Mouse (Mus musculus) stomach, embryonic 15.5 days (tissue): ENCODE results near the gene Gm3045. TPM values are rescaled to one million over a fixed set of nuclear protein-coding genes. Genes with fewer than 3 reads are reported as not detected.

ENCODE experiments used
- ATAC-seq: fragments of 200-750 bp; cut with Nextera tagmentation; 2 replicates; pipeline ENCODE4 v1.8.0; 2017; ENCODE audit warnings: low read depth, moderate number of reproducible peaks, moderate TSS enrichment; ENCODE audit not compliant: insufficient read depth, low FRiP score
- H3K27ac ChIP-seq: fragments of 300-500 bp; sonication (generic); 2 replicates; pipeline ENCODE4 v1.5.1; 2015; ENCODE audit warnings: mild to moderate bottlenecking, inconsistent platforms
- H3K27me3 ChIP-seq: fragments of 300-500 bp; sonication (generic); replicated peaks from 2 replicates; pipeline ENCODE4 v1.6.1; 2015; ENCODE audit warnings: inconsistent platforms
- H3K36me3 ChIP-seq: fragments of 300-500 bp; sonication (generic); 2 replicates; pipeline ENCODE4 v1.6.1; 2015; ENCODE audit warnings: inconsistent platforms
- H3K4me1 ChIP-seq: fragments of 300-500 bp; sonication (generic); 2 replicates; pipeline ENCODE4 v1.6.1; 2015; ENCODE audit warnings: inconsistent platforms
- H3K4me2 ChIP-seq: fragments of 300-500 bp; sonication (generic); 2 replicates; pipeline ENCODE4 v1.6.1; 2015; ENCODE audit warnings: mild to moderate bottlenecking, inconsistent platforms
- H3K4me3 ChIP-seq: fragments of 300-500 bp; sonication (generic); replicated peaks from 2 replicates; pipeline ENCODE4 v1.5.1; 2015; ENCODE audit warnings: inconsistent platforms
- H3K9ac ChIP-seq: fragments of 300-500 bp; sonication (generic); 2 replicates; pipeline ENCODE4 v1.6.1; 2015; ENCODE audit warnings: inconsistent platforms
- H3K9me3 ChIP-seq: fragments of 300-500 bp; sonication (generic); 2 replicates; pipeline ENCODE4 v1.6.1; 2016; ENCODE audit warnings: inconsistent platforms
- whole genome bisulfite sequencing: fragments of 180-500 bp; shearing (Covaris S2); methylation state at CpG from one replicate; pipeline ENCODE4 v1.1.7; 2015; 5-methylcytosine and 5-hydroxymethylcytosine counted together
- polyA plus RNA-seq: library from polyadenylated mRNA; unstranded; fragments of >200 nt; fragmentation: Nextera tagmentation; extraction: Ambion mirVana; gene quantifications from 2 replicates; pipeline ENCODE4 v1.2.1, GENCODE M21; 2015

The Gm3045 gene
- polyA plus RNA-seq, 1 experiment from 2014 or later: not detected

GRCm38 (mm10) chr13:56443411-56443810 lies 17.0 kb downstream of the Gm3045 start:
- Histone ChIP-seq H3K4me3 (no peak overlapping the region), H3K4me2 (no peak overlapping the region), H3K36me3 (no peaks in the 10 kb centered on the region), H3K4me1 (peaks cover 7% of the 10 kb centered on the region; the same call in 1 of the 2 replicates), H3K9ac (no peak overlapping the region), H3K27ac (no peak overlapping the region), H3K9me3 (no peaks in the 10 kb centered on the region), H3K27me3 (peaks cover 18% of the 10 kb centered on the region)
- ATAC-seq: no peak
- WGBS: 58% methylated on average over 7 of the region's 7 CpGs

GRCm38 (mm10) chr13:56444112-56444511 lies 17.7 kb downstream of the Gm3045 start:
- Histone ChIP-seq H3K36me3 (no peaks in the 10 kb centered on the region), H3K4me2 (no peak overlapping the region), H3K27me3 (peaks cover 11% of the 10 kb centered on the region), H3K9me3 (no peaks in the 10 kb centered on the region), H3K27ac (no peak overlapping the region), H3K9ac (no peak overlapping the region), H3K4me3 (no peak overlapping the region), H3K4me1 (0 out of 2 replicates have a peak, but pooled peaks cover under 1% of the 10 kb centered on the region)
- no peak for ATAC-seq
- WGBS: 88% methylated on average over 3 of the region's 3 CpGs

- no peak for ATAC-seq
- Histone ChIP-seq H3K27ac (no peak overlapping the region), H3K9ac (no peak overlapping the region), H3K4me2 (no peak overlapping the region), H3K4me3 (no peak overlapping the region), H3K4me1 (no peaks in the 10 kb centered on the region), H3K27me3 (peaks cover 2% of the 10 kb centered on the region), H3K9me3 (no peaks in the 10 kb centered on the region), H3K36me3 (no peaks in the 10 kb centered on the region)
- 72% methylated on average over 6 of the region's 6 CpGs for WGBS
These were observed 18.6 kb downstream of the Gm3045 start for GRCm38 (mm10) chr13:56444996-56445395.

- H3K4me3 ChIP-seq: no peak overlapping the region
- H3K27ac ChIP-seq: no peak overlapping the region
- 68% methylated on average over 10 of the region's 10 CpGs for WGBS
These were observed 23.0 kb downstream of the Gm3045 start for GRCm38 (mm10) chr13:56449239-56450030.

GRCm38 (mm10) chr13:56450035-56450434 lies 23.6 kb downstream of the Gm3045 start:
- no peaks in the 10 kb centered on the region for H3K36me3 ChIP-seq
- H3K27me3 ChIP-seq: no peaks in the 10 kb centered on the region
- no peak overlapping the region for H3K4me2 ChIP-seq
- no peak overlapping the region for H3K27ac ChIP-seq
- ATAC-seq: no peak
- WGBS: 83% methylated on average over 8 of the region's 8 CpGs
- no peaks in the 10 kb centered on the region for H3K4me1 ChIP-seq
- no peak overlapping the region for H3K4me3 ChIP-seq
- no peaks in the 10 kb centered on the region for H3K9me3 ChIP-seq
- no peak overlapping the region for H3K9ac ChIP-seq

More at GRCm38 (mm10) chr13:56449239-56450030, 23.0 kb downstream of the Gm3045 start:
- Histone ChIP-seq H3K27me3 (no peaks in the 10 kb centered on the region), H3K9ac (no peak overlapping the region), H3K4me2 (no peak overlapping the region), H3K36me3 (no peaks in the 10 kb centered on the region), H3K9me3 (no peaks in the 10 kb centered on the region), H3K4me1 (no peaks in the 10 kb centered on the region)
- ATAC-seq: no peak

GRCm38 (mm10) chr13:56458001-56458400 lies 31.6 kb downstream of the Gm3045 start:
- 49% methylated on average over 9 of the region's 9 CpGs for WGBS
- no peak for ATAC-seq
- H3K4me2 ChIP-seq: no peak overlapping the region

GRCm38 (mm10) chr13:56461460-56461859 lies 35.1 kb downstream of the Gm3045 start:
- no peak overlapping the region for H3K4me2 ChIP-seq
- no peaks in the 10 kb centered on the region for H3K27me3 ChIP-seq
- H3K9me3 ChIP-seq: no peaks in the 10 kb centered on the region
- no peak overlapping the region for H3K4me3 ChIP-seq
- no peaks in the 10 kb centered on the region for H3K4me1 ChIP-seq
- H3K27ac ChIP-seq: no peak overlapping the region
- no peaks in the 10 kb centered on the region for H3K36me3 ChIP-seq
- no peak overlapping the region for H3K9ac ChIP-seq
- 72% methylated on average over 4 of the region's 4 CpGs for WGBS
- no peak for ATAC-seq

More at GRCm38 (mm10) chr13:56458001-56458400, 31.6 kb downstream of the Gm3045 start:
- Histone ChIP-seq H3K4me3 (no peak overlapping the region), H3K36me3 (no peaks in the 10 kb centered on the region), H3K4me1 (no peaks in the 10 kb centered on the region), H3K27ac (no peak overlapping the region), H3K27me3 (no peaks in the 10 kb centered on the region), H3K9me3 (no peaks in the 10 kb centered on the region), H3K9ac (no peak overlapping the region)

GRCm38 (mm10) chr13:56462791-56463190 lies 36.4 kb downstream of the Gm3045 start:
- H3K9me3 ChIP-seq: no peaks in the 10 kb centered on the region
- no peaks in the 10 kb centered on the region for H3K27me3 ChIP-seq
- ATAC-seq: no peak
- no peak overlapping the region for H3K9ac ChIP-seq
- H3K4me1 ChIP-seq: no peaks in the 10 kb centered on the region
- no peak overlapping the region for H3K4me2 ChIP-seq
- 90% methylated on average over 4 of the region's 4 CpGs for WGBS
- no peak overlapping the region for H3K27ac ChIP-seq
- H3K36me3 ChIP-seq: no peaks in the 10 kb centered on the region
- H3K4me3 ChIP-seq: no peak overlapping the region

- H3K4me2 ChIP-seq: no peak overlapping the region
- 88% methylated on average over 7 of the region's 7 CpGs for WGBS
- no peaks in the 10 kb centered on the region for H3K27me3 ChIP-seq
- H3K27ac ChIP-seq: no peak overlapping the region
- H3K9me3 ChIP-seq: no peaks in the 10 kb centered on the region
- H3K9ac ChIP-seq: no peak overlapping the region
- no peak overlapping the region for H3K4me3 ChIP-seq
- H3K36me3 ChIP-seq: no peaks in the 10 kb centered on the region
- ATAC-seq: no peak
- no peaks in the 10 kb centered on the region for H3K4me1 ChIP-seq
These were observed 36.9 kb downstream of the Gm3045 start for GRCm38 (mm10) chr13:56463261-56463660.

GRCm38 (mm10) chr13:56463750-56464149 lies 37.4 kb downstream of the Gm3045 start:
- Histone ChIP-seq H3K9me3 (no peaks in the 10 kb centered on the region), H3K4me2 (no peak overlapping the region), H3K27ac (no peak overlapping the region), H3K27me3 (no peaks in the 10 kb centered on the region), H3K4me3 (no peak overlapping the region), H3K9ac (no peak overlapping the region), H3K36me3 (no peaks in the 10 kb centered on the region), H3K4me1 (no peaks in the 10 kb centered on the region)
- ATAC-seq: no peak
- WGBS: 72% methylated on average over 6 of the region's 6 CpGs

GRCm38 (mm10) chr13:56467786-56468185 lies 41.4 kb downstream of the Gm3045 start:
- Histone ChIP-seq H3K27ac (no peak overlapping the region), H3K9me3 (no peaks in the 10 kb centered on the region), H3K9ac (no peak overlapping the region), H3K4me1 (no peaks in the 10 kb centered on the region), H3K36me3 (no peaks in the 10 kb centered on the region), H3K27me3 (no peaks in the 10 kb centered on the region), H3K4me2 (no peak overlapping the region), H3K4me3 (no peak overlapping the region)
- WGBS: 93% methylated on average over 7 of the region's 7 CpGs
- ATAC-seq: no peak

- ATAC-seq: no peak
- H3K9ac ChIP-seq: no peak overlapping the region
These were observed 42.1 kb downstream of the Gm3045 start for GRCm38 (mm10) chr13:56468536-56468935.

More at GRCm38 (mm10) chr13:56468536-56468935, 42.1 kb downstream of the Gm3045 start:
- no peaks in the 10 kb centered on the region for H3K27me3 ChIP-seq
- H3K4me2 ChIP-seq: no peak overlapping the region
- H3K4me3 ChIP-seq: no peak overlapping the region
- no peaks in the 10 kb centered on the region for H3K36me3 ChIP-seq
- no peak overlapping the region for H3K27ac ChIP-seq
- no peaks in the 10 kb centered on the region for H3K9me3 ChIP-seq
- WGBS: 88% methylated on average over 4 of the region's 4 CpGs
- H3K4me1 ChIP-seq: no peaks in the 10 kb centered on the region
